Comparison of ENCODE assay signal across 12 mouse cellular contexts in genomic region chr11:85621994-85622393, GRCm38 (mm10).
DNase-seq lines count a peak whose midpoint lies in the region; ATAC-seq lines count a peak whose summit lies in the region.
"Had no signal": no experiment of that assay in that cellular context is flagged by ENCODE, and none has a peak within 500 bp of the region (broad histone marks: within the 10 kb centered on the region; RNA-seq: fewer than 3 reads in every experiment).

No protein-coding gene starts in this region.

- DNase-seq in heart, adult 18-20 months: peak; percentile 28 to 36
- no peak for DNase-seq in heart, adult 8-10 months (ENCODE audit: low spot score)
- peak; percentile 32 for DNase-seq in urinary bladder, postnatal 14 days (ENCODE audit: low spot score)
- no peak for DNase-seq in urinary bladder, adult 18-20 months (ENCODE audit: low spot score in 2 of 2)
- DNase-seq in cerebellum, adult 9-11 months: peak; percentile 75
- no peak for DNase-seq in adrenal gland, adult 18-20 months (ENCODE audit: low spot score in 2 of 2)
- DNase-seq: adrenal gland, postnatal 36 days; kidney, postnatal 4 days; lung, postnatal 10 days; spleen, adult 18-20 months; thymus, adult 18-20 months had no signal

- no peak for ATAC-seq in inflammation-experienced regulatory T-cells, adult 6 months

Comparison
In these comparisons a context has a peak if more than half of its experiments do, and no peak if none do; other contexts are left out.
1. DNase-seq: peak in heart, adult 18-20 months (2 of 2), urinary bladder, postnatal 14 days (single experiment) and cerebellum, adult 9-11 months (single experiment); none in heart, adult 8-10 months (single experiment), urinary bladder, adult 18-20 months (0 of 2) and adrenal gland, adult 18-20 months (0 of 2).